Mouse (Mus musculus) olfactory bulb, adult 2 months (tissue): ENCODE data around the gene Ncan.

Experiments used
- CTCF ChIP-seq: fragments of 200-500 bp; IDR thresholded peaks from 2 replicates; pipeline ENCODE4 v1.5.1; 2012; ENCODE audit warnings: low read depth, mild to moderate bottlenecking, low read length, moderate library complexity; ENCODE audit not compliant: insufficient read depth
- POLR2A ChIP-seq: fragments of 200-500 bp; IDR thresholded peaks from 2 replicates; pipeline ENCODE4 v1.6.1; 2012; ENCODE audit warnings: mild to moderate bottlenecking, low read depth, low read length, moderate library complexity; ENCODE audit not compliant: insufficient read depth

DNA sequence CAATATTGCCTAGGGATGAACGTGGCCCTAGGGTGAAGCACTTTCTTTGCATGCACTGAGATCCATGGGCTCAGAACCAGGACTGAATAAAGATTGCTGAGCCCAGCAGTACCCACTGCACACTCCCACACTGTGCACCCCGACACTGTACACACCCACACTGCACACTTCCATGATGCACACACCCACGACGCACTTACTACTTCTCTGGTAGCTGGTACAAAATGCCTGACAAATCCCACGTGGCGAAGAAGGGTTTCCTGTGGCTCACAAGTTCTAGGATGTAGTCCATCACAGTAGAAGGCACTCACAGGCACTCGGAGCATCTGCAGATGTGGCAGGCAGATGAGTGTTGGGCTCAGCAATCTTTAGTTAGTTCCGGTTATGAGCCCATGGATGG is 4.3 kb upstream of the Ncan start:
- TF ChIP-seq CTCF (no peak), POLR2A (no peak)
